Mouse (Mus musculus): ENCODE measurements around the gene Ifitm1. TPM values are rescaled to one million over a fixed set of nuclear protein-coding genes. Genes with fewer than 3 reads are reported as not detected.
"Not testable (repeated sequence)": the region's sequence is repeated elsewhere in the genome, so short reads cannot be mapped to it uniquely, and the experiment has no call there.

Ifitm1 gene
- polyA plus RNA-seq, 1 experiment from 2014 or later: 10.2 TPM

DNA sequence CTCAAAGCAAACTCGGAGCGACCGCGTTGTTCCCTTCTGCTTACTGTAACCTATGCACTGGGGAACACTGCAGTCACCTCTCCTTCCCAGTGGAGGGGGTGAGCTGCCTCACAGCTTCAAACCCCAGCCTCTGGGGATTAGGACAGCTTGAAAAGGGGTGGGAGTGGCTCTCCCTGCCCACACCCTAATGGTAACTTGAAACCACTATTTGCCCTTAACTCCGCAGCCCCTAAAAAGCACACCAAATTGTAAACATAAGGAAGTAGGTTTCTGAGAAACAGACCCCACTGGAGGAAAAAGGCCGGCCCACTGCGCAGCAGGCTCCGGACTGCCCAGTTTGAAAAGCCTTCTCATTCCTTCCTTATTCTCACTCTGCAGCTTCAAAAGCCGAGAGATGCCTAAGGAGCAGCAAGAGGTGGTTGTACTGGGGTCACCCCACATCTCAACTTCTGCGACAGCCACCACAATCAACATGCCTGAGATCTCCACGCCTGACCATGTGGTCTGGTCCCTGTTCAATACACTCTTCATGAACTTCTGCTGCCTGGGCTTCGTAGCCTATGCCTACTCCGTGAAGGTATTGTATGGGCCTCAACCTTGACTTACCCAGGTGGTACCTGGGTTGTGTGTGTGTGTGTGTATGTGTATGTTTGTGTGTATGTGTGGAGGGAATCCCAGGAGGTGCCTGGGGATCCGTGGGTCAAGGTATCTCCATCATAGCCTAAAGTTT lies 1.0 kb downstream of the Ifitm1 start:
- no peak for ATAC-seq
- no peak overlapping the region for H3K27ac ChIP-seq
- 6% methylated on average over 14 of the region's 14 CpGs for WGBS
- no peak overlapping the region for H3K4me2 ChIP-seq (replicated peaks)
- 0 out of 2 replicates have a peak, but pooled peaks cover 3% of the 10 kb centered on the region for H3K4me1 ChIP-seq (replicated peaks)
- no peaks in the 10 kb centered on the region for H3K36me3 ChIP-seq
- no peaks in the 10 kb centered on the region for H3K27me3 ChIP-seq
- no peak overlapping the region for H3K9ac ChIP-seq (replicated peaks)
- H3K4me3 ChIP-seq (replicated peaks): no peak overlapping the region
- H3K9me3 ChIP-seq: no peaks in the 10 kb centered on the region

DNA sequence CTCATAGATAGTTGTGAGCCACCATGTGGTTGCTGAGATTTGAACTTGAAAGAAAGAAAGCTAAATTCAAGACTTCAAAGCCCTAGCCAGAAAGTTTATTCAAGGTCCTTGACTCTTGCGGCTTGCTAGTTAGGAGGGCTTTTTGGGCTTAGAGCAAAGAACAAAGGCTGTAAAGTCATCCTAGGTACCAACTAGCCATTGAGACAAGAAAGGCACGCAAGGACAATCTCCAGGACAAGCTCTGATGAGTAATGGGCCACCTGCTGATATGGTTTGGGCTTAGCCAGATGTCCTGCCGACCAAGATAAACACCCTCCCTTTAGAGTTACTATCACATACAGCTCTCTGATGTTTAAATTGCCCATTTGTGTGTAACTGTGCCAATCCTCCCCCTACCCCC lies 1.7 kb downstream of the Ifitm1 start:
- H3K36me3 ChIP-seq; H3K4me3 ChIP-seq (replicated peaks); ATAC-seq; H3K9ac ChIP-seq (replicated peaks); H3K4me1 ChIP-seq (replicated peaks); H3K27ac ChIP-seq; H3K9me3 ChIP-seq; H3K4me2 ChIP-seq (replicated peaks); H3K27me3 ChIP-seq: not testable (repeated sequence)
- 19% methylated on average over 3 of the region's 3 CpGs for WGBS

DNA sequence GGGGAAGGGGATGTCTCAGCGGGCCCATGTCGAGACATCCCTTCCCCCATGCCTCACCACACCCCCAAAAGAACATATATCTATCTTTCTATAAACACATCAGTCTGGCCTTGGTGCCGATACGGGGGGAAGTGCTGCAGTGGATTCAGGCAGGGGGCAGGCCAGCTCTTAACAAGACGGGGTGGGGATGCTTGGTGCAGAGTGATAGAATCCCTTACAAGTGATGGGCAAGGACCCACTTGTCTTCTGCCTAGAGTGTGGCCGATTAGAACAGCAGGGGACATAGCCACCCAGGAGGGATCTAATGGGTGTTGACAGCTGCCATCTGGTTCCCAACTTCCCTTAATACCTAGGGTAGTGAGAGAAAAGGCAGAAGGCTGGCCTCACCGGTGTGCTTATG lies 3.9 kb downstream of the Ifitm1 start:
- no peak overlapping the region for H3K4me2 ChIP-seq (replicated peaks)
- no peak for ATAC-seq
- H3K9ac ChIP-seq (replicated peaks): no peak overlapping the region
- no peaks in the 10 kb centered on the region for H3K36me3 ChIP-seq
- 0 out of 2 replicates have a peak, but pooled peaks cover 7% of the 10 kb centered on the region for H3K4me1 ChIP-seq (replicated peaks)
- no peaks in the 10 kb centered on the region for H3K9me3 ChIP-seq
- H3K27ac ChIP-seq: no peak overlapping the region
- WGBS: 48% methylated on average over 7 of the region's 7 CpGs
- 0 out of 2 replicates have a peak, but pooled peaks cover 4% of the 10 kb centered on the region for H3K27me3 ChIP-seq
- no peak overlapping the region for H3K4me3 ChIP-seq (replicated peaks)

DNA sequence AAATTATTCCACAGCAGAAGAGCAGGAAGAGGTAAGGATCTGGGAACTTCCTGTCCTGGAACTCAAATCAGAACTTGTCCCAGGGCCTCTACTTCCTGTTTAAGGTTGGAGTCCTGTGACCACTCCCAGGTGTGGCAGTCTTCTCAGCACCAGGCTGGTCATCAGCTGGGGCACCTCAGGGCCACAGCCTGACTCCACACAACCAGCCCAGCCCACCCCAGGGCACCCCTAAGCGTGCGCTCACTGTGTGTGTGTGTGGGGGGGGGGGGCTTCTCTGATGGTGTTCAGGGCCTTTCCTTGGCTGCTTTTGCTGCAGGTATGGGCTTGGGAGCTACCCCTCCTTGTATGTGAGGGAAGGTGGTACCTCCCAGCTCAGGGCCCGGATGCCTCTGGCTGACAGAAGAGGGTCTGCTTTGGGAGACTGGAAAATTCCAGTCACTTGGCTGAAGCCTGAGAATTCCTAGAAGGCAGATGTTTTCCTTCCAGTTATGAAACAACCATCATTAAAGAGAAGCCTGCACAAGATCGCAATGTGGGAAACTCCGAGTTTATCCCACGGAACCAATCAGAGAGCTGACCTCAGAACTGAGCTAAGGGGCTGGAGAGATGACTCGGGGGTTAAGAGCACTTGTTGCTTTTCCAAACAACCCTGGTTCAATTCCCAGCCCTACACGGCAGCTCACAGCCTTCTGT lies 4.6 kb downstream of the Ifitm1 start:
- Histone ChIP-seq H3K4me2 (replicated peaks) (no peak overlapping the region), H3K9ac (replicated peaks) (no peak overlapping the region), H3K9me3 (no peaks in the 10 kb centered on the region), H3K4me1 (replicated peaks) (0 out of 2 replicates have a peak, but pooled peaks cover 7% of the 10 kb centered on the region), H3K27ac (no peak overlapping the region), H3K36me3 (no peaks in the 10 kb centered on the region), H3K27me3 (0 out of 2 replicates have a peak, but pooled peaks cover 4% of the 10 kb centered on the region), H3K4me3 (replicated peaks) (no peak overlapping the region)
- ATAC-seq: no peak
- 87% methylated on average over 8 of the region's 8 CpGs for WGBS

DNA sequence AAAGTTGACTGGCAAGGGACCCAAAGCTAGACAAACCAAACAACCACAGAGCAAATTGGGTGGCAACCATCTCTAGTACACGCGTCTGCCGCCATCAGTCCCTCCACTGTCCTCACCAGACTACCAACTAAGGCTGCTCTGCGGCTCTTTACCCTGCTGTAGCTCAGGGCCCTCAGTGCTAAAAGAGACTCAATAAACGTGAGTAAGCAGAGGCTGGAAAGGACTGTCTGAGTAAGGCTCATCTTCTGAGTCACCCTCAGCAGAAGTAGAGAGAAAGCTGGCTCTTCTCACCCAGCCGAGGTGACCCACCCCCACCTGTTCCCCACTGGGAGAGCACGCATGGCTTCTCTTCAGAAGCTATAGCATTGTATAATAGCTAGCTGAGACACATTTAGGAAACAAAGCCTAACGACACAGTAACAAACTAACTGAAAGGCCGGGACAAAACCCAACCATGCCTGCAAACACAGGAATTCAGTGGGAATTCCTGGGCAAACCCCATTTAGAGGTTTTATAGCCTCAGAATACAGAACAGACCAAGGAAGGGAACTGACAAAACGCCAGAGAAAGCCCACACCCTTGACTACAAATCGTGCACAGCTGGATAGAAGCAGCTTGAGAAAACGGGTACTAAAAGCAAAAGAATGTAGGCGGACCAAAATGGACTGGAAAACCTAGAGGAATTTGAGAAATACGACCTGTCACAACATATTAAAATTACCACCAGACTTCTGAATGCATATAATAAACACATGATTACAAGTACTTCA lies 6.6 kb downstream of the Ifitm1 start:
- no peak overlapping the region for H3K4me3 ChIP-seq (replicated peaks)
- no peaks in the 10 kb centered on the region for H3K36me3 ChIP-seq
- H3K9ac ChIP-seq (replicated peaks): no peak overlapping the region
- ATAC-seq: no peak
- WGBS: 26% methylated on average over 14 of the region's 14 CpGs
- no peak overlapping the region for H3K4me2 ChIP-seq (replicated peaks)
- no peak overlapping the region for H3K27ac ChIP-seq
- 0 out of 2 replicates have a peak, but pooled peaks cover 4% of the 10 kb centered on the region for H3K4me1 ChIP-seq (replicated peaks)
- H3K27me3 ChIP-seq: 0 out of 2 replicates have a peak, but pooled peaks cover 4% of the 10 kb centered on the region
- no peaks in the 10 kb centered on the region for H3K9me3 ChIP-seq

DNA sequence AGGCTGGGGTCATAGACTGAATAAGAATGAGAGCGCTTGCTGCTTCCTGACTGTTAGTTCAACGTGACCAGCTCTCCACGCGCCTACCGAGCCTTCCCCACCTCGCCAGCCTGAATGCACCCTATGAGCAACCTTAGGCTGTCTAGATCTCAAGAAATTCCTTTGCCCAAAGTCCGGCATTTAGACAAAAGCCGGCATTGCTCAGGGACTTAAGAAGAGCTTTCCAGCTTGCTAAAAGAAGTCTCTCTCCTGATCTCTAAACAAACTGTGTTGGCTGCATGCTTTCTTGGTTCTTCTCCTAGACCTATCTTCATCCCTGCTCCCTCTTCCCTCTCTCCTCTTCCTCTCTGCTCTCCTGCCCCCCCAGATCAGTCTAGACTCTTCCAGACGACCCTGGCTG lies 7.9 kb downstream of the Ifitm1 start:
- WGBS: 4% methylated on average over 9 of the region's 9 CpGs
- no peak overlapping the region for H3K4me2 ChIP-seq (replicated peaks)

DNA sequence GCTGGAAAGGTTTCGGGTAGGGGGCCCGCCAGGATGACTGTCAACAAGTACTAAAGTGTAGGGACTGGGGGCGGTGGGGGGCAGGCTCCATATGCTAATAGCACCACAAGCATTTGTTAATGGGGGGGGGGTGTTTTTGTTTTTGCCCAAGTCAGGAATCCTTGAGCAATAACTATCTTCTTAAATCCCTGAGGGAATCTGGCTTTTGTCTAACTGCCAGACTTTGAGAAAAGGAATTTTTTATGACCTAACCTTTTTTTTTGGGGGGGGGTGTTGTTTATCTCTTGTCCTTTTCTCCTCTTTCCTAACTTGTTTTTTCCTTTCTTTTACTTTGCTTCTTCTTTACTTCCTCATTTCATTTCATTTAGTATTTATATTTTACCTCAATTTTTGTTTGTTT lies 8.4 kb downstream of the Ifitm1 start:
- Histone ChIP-seq H3K27me3 (0 out of 2 replicates have a peak, but pooled peaks cover 4% of the 10 kb centered on the region), H3K4me1 (replicated peaks) (0 out of 2 replicates have a peak, but pooled peaks cover 4% of the 10 kb centered on the region), H3K4me3 (replicated peaks) (no peak overlapping the region), H3K4me2 (replicated peaks) (no peak overlapping the region), H3K36me3 (no peaks in the 10 kb centered on the region), H3K27ac (no peak overlapping the region), H3K9me3 (no peaks in the 10 kb centered on the region), H3K9ac (replicated peaks) (no peak overlapping the region)
- no peak for ATAC-seq
- WGBS: 24% methylated on average over 3 of the region's 3 CpGs

More for the DNA sequence above, 7.9 kb downstream of the Ifitm1 start:
- no peak overlapping the region for H3K27ac ChIP-seq
- H3K9me3 ChIP-seq: no peaks in the 10 kb centered on the region
- H3K4me1 ChIP-seq (replicated peaks): 0 out of 2 replicates have a peak, but pooled peaks cover 4% of the 10 kb centered on the region
- H3K4me3 ChIP-seq (replicated peaks): no peak overlapping the region
- H3K27me3 ChIP-seq: 0 out of 2 replicates have a peak, but pooled peaks cover 4% of the 10 kb centered on the region
- no peak for ATAC-seq
- H3K9ac ChIP-seq (replicated peaks): no peak overlapping the region
- H3K36me3 ChIP-seq: no peaks in the 10 kb centered on the region

DNA sequence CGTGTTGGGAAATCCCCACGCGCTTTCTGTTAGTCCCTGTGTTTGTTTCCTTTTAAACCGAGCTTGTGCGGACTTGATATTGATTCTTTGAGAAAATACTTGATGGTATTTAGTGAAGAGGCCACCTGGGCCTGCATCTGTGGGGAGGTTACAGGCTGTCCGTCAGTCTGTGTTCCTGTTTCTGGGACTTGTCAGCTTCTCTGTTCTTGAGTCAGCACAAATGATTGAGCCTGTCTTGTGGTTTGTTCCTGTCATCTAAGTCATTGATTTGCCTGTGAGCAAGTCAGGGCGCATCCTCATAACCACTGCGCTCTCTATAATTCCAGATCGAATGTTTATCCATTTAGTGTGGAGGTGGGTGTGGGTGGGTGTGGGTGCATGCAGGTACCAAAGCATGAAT lies 9.7 kb downstream of the Ifitm1 start:
- not testable (repeated sequence) for ATAC-seq

DNA sequence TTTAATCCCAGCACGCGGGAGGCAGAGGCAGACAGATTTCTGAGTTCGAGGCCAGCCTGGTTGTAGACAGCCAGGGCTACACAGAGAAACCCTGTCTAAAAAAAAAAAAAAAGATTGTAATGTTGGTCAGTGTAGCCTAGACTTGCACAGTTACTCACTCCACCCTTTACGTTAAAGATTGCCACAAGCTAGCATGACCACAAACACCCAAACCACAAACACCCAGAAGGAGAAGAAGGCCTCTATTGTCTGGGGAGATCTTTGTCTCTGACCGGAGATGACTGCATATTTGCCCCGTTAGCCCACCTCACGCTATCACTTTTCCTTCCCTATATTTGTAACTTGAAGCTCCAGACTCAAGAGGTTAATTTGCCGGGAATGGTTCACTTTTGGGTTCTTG lies 14.7 kb downstream of the Ifitm1 start:
- ATAC-seq: no peak
- Histone ChIP-seq H3K4me2 (replicated peaks) (no peak overlapping the region), H3K27me3 (no peaks in the 10 kb centered on the region), H3K9ac (replicated peaks) (no peak overlapping the region), H3K27ac (no peak overlapping the region), H3K9me3 (no peaks in the 10 kb centered on the region), H3K36me3 (no peaks in the 10 kb centered on the region), H3K4me3 (replicated peaks) (no peak overlapping the region), H3K4me1 (replicated peaks) (no peaks in the 10 kb centered on the region)
- WGBS: 95% methylated on average over 8 of the region's 8 CpGs

More for the DNA sequence above, 9.7 kb downstream of the Ifitm1 start:
- H3K9me3 ChIP-seq; H3K9ac ChIP-seq (replicated peaks); H3K4me3 ChIP-seq (replicated peaks); H3K4me2 ChIP-seq (replicated peaks); H3K27me3 ChIP-seq; H3K36me3 ChIP-seq; H3K27ac ChIP-seq; H3K4me1 ChIP-seq (replicated peaks): not testable (repeated sequence)
- 92% methylated on average over 9 of the region's 9 CpGs for WGBS

DNA sequence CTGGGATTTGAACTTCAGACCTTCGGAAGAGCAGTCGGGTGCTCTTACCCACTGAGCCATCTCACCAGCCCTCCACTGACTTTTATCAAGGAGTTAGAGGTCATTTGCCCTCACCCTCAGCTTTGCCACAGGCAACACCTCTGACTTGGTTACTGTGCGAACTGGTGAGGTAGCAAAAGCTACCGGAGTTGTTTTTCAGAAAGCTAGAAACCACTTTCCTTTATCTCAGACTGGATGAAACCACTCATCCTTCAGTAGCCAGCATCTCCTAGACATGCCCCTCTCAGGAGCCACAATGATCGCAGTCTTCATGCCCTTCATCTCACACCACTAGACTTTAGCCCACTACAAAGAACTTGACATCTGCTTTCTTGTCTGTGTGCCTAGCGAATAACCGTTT lies 15.9 kb downstream of the Ifitm1 start:
- Histone ChIP-seq H3K4me3 (replicated peaks) (no peak overlapping the region), H3K9me3 (no peaks in the 10 kb centered on the region), H3K36me3 (no peaks in the 10 kb centered on the region), H3K4me1 (replicated peaks) (no peaks in the 10 kb centered on the region), H3K27me3 (no peaks in the 10 kb centered on the region), H3K4me2 (replicated peaks) (no peak overlapping the region), H3K9ac (replicated peaks) (no peak overlapping the region), H3K27ac (no peak overlapping the region)
- 91% methylated on average over 7 of the region's 7 CpGs for WGBS
- no peak for ATAC-seq

DNA sequence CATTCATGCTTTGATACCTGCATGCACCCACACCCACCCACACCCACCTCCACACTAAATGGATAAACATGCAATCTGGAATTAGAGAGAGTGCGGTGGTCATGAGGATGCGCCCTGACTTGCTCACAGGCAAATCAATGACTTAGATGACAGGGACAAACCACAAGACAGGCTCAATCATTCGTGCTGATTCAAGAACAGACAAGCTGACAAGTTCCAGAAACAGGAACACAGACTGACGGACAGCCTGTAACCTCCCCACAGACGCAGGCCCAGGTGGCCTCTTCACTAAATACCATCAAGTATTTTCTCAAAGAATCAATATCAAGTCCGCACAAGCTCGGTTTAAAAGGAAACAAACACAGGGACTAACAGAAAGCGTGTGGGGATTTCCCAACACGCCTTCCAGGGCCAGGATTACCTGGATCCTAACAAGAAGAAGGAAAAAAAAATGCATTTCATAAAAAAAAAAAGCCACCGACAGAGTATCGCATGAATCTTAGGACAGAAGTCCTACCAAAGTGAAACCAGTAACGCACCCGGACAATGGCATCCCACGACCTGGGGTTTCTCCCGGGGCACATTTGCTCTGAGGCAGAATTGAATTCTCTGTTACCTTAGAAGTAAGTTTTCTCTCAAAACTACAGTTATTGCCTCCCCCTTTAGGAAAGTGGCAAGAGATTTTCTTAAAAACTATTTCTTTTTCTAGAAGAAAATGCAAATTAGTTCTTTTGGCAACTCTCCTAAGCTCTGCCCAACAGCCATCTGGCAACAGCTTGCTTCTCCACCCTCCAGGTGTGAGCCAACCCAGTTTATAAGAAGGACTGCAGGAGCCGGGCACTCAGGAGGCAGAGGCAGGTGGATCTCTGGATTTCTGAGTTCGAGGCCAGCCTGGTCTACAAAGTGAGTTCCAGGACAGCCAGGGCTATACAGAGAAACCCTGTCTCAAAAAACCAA lies 20.4 kb downstream of the Ifitm1 start:
- Histone ChIP-seq H3K27ac (no peak overlapping the region), H3K4me2 (replicated peaks) (no peak overlapping the region), H3K27me3 (no peaks in the 10 kb centered on the region), H3K4me3 (replicated peaks) (no peak overlapping the region), H3K36me3 (no peaks in the 10 kb centered on the region), H3K9me3 (no peaks in the 10 kb centered on the region), H3K4me1 (replicated peaks) (no peaks in the 10 kb centered on the region), H3K9ac (replicated peaks) (no peak overlapping the region)
- no peak for ATAC-seq
- 87% methylated on average over 17 of the region's 17 CpGs for WGBS

Measured in midbrain, embryonic 13.5 days (tissue).